Mouse (Mus musculus): ENCODE measurements at regions not wholly inside any gene's neighbourhood (a gene's known extent, or its start where the extent isn't known, plus 50 kb on each side); places are given as distances from the start of the nearest gene placed in this dataset.

DNA sequence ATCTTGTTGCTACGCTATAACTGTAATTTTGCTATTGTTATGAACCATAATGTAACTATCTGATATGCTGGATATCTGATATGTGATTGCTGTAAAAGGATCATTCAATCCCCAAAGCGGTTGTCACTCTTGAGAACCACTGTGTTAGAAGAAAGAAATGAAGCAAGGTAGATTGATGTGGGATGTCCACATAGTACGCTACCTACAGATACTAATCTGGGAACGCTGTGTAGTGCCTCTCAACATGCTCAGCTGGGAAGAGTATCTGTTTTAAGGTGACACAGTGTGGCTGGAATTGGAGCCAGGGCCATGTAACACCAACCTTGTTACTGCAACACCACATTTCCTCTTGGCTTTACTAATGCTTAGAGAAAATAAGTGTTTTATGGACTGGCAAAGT, 456.2 kb upstream of the Slc30a5 start:
- no peak for DNase-seq

DNA sequence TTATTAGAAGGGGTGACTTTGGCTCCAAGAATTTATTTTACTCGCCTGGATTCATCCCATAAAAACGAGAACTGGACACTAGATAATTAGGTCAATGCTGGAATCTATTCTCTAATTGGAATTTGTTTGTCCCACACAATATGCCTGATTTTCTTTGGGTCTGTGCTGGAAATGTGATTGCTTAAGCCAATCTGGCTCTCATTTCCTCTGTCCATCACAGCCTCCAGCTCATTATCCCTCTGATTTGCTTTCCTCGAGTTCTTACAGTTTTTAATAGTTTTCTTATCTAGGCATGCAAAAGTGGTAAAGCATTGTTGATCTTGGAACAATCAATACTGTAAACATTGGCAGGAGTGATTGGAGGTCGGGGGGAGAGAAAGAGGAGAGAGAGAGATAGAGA, 453.9 kb upstream of the Slc30a5 start:
- no peak for DNase-seq

DNA sequence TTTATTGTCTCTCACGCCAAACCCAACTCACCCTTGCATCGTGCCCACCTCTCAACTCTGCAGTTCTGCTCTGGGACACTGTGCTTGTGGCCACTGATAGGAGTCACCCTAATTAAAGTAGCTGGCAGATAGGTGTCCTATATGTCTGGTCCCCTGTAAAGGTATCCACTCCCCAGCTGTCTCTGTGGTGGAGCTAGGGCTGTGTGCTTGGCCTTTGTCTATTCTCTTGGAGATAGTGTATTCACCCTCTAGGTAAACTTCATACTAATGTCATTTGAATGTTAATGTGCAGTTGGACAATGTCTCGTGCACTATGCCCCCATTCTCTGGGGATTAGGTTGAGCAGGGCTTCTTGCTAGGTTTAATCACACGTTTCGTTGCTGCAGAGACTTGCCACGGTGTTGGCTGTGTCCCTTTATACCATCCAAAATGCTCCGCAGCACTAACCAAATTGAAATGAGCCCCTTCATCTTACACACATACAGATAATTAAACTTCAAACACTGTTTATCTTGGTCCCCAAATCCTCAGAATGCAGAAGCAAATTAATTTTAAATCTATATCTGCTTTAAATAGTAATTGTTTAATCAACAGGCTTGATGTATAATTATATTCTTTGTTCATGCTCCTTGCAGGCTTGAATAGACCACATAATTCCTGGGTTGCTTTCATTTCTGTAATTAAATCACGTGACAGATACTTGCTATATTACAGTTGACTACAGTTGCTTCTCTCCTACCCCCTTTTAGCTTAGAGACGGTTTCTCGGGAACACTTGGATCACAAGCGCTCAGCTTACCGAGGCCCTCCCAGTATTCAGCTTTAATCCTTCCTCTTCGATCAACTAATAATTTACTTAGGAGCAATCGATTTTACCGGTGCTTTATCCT, 453.0 kb upstream of the Slc30a5 start:
- DNase-seq, result no peak

DNA sequence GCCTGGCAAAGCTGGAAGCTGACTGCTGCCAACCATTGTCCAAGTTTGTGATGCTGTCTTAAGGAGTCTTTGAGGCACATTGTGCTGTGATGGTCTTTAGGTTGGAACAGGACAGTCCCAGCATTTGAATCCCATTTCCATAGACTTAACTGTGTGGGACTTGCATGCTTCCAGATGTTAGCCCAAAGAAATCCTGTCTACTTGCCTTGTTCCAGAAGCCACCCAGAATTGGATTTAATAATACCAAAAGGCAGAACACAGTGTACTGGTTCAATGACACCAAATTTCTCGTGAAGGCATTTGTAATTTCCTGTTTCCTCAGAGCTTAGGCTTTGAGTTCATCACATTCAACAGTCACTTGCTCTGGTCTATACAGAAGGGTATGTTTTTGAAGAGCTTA, 444.9 kb upstream of the Slc30a5 start:
- peak; percentile 5 for DNase-seq

DNA sequence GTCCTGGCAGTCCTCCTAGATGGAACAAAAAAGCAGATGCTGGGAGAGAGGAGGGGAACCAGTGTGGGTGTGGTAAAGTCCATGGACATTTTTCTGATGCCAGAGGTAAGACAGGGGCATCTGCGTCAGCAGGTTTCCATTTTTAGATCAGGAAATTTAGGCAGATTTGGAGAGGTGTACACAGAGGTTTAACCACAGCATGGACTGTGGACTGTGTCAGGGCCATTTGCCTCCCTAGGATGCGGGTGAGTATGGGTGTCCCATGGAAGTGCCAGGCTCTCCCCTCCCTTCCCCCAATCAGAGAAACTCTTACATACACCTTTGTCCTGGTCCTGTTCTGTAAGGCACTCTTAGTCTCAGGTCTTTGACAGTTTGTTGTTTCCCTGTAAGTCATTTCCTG, 443.5 kb upstream of the Slc30a5 start:
- DNase-seq, result no peak

GRCm38 (mm10) chr13:101274470-101275141, 441.4 kb upstream of the Slc30a5 start:
- no peak for DNase-seq

DNA sequence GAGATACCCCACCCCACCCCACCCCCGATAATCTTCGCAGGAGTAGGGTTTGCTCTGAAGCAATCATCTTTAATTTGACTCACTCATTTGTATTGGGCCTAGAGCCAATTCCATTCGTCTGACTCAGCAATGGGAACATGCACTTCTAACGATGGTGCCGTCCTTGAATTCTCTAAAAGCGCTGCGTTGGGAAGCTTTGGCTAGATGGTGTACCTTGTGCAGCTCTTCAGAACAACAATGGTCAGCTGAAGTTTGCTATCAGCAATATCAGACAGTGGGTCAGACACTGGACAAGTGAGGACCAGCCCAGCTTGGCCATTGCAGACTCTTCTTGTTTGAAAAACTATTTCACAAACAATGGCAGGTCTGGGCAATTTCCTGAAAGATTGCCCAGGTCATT, 440.1 kb upstream of the Slc30a5 start:
- no peak for DNase-seq

GRCm38 (mm10) chr13:101253698-101254468, 420.7 kb upstream of the Slc30a5 start:
- DNase-seq, result no peak

DNA sequence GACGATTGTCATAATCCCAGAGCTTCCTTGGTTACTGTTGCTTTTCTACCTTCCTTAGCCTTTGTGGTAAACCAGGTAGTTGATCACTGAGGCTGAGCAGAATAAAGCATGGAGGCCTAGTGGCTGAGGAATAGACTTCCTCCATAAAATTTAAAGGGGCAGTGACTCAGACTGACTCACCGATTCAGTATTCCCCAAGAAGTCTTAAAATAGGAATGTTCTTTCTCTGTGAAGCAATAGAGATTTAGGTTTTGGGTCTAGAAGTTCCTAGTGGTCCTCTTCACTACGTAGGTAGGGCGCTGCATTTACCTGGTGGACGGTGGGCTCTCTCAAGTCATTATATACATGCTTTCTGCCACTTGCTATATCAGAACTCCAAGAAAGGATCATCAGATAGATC, 416.1 kb upstream of the Slc30a5 start:
- no peak for DNase-seq

- peak; percentile 8 for DNase-seq
Measured at GRCm38 (mm10) chr13:101244326-101244725, 411.1 kb upstream of the Slc30a5 start.

GRCm38 (mm10) chr13:101238860-101239259, 405.6 kb upstream of the Slc30a5 start:
- no peak for DNase-seq

GRCm38 (mm10) chr13:101237035-101237434, 403.8 kb upstream of the Slc30a5 start:
- no peak for DNase-seq

- no peak for DNase-seq
Measured at GRCm38 (mm10) chr13:101235846-101236245, 402.6 kb upstream of the Slc30a5 start.

DNA sequence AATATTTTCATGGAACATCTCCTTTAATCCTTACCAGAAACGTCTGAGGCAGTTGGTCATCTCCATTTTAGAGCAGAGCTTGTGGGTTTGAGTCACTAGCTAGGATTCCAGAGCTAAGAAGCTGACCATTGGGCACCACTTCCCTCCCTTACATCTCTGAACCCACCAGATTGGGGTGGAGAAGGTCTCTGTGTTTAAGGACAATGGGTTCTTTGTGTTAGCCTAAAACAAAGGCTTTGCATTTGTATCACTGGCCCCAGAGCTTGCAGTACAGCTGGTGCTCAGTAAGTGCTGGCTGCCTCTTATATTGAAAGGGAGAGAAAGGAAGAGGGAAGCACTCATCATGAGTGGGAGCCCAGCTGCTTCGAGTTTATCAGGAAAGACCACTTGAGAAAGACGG, 401.9 kb upstream of the Slc30a5 start:
- no peak for DNase-seq

DNA sequence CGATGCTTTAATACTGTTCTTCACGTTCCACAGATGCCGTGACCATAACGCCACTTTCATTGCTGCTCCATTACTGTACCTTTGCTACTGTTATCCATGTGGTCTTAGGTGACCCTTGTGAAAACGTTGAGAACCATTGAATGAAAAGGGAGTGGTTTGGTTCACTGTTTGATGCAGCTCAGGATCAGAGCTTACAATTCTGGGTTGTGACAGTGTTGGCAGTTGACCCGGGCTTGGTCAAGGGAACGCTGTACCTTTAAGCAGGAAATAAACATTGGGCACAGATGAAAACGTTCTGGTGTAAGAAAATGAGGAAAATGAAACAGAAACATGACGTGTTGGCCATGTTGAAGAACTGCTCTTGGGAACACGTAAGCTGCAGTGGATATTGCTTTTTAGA, 401.3 kb upstream of the Slc30a5 start:
- DNase-seq, result no peak

DNA sequence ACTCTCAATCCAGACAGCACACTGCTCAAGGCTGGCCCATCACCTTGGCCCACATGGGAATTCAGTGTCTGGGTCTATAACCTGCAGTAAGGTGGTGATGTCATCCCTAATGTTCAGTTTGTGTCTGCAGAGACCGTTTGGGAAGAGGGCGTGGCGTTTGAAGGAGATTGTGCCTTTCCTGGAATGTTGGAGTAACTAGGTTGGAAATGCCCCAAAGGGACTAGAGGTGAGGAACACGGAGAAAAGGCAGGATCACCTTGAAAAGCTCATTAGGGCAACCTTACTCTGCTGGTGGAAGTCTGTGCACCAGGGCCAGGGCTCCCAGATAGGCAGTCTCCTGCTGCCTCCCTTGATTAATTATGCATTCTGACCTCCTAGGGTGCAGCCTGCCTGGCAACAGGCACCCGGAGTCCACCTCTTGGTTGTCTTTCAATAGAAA, 400.6 kb upstream of the Slc30a5 start:
- DNase-seq, result no peak

- peak; percentile 37 for DNase-seq
Measured at GRCm38 (mm10) chr13:101233181-101233842, 400.1 kb upstream of the Slc30a5 start.

DNA sequence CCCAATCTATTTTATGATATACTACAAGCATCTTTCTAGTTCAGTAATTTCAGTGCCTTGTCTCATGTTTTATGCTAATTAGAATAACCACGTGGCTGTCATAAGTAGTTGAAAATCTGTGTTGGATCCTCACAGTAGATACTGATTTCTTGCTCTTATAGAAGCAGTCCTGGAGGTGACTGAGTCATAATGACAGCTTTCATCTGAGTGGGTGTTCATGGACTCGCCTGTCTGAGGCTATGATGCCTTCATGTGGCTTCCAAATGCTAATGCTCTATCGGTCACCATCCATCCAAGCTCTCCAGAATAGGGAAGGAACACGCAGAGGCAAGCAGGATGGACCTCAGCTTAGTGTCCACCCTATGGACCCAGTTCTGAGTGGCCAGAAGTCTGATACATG, 396.6 kb upstream of the Slc30a5 start:
- no peak for DNase-seq

- DNase-seq, result no peak
Measured at GRCm38 (mm10) chr13:101225366-101225765, 392.1 kb upstream of the Slc30a5 start.

DNA sequence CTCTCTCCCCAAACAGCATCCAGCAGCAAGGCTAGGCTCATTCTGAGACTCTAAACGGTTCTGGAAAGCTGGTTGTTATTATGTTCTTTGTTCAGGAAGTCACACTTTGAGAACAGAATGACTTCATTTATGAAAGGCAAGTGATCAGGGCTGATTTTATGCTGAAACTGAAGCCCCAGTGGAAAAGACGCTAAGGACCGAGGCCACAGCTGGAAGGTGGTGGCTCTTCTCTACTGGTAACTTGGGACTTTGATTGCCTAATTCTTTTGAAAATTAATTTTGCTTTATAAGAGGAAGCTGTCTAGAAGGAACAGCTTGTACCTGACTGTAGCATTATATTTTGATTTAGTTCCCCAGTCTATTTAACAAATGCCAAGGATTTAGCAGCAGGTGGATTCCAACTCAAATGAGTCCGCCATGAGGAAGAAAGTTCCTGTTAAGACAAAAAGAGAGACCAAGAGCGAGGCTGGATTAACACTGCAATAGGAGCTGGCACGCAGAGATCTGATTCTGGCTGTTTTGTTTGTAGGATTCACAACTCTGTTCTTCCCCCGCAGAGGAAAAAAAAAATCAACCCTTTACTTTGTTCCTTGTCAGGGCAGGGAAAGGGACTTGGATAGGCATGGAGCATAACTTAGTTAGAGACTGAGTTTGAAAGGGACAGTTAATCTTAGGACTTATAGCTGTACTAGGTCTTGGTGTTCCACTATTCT, 388.3 kb upstream of the Slc30a5 start:
- DNase-seq, result peak; percentile 39

- DNase-seq, result no peak
Measured at GRCm38 (mm10) chr13:101219568-101219967, 386.3 kb upstream of the Slc30a5 start.

Measured in gastrocnemius, postnatal 25 days (tissue).